Mouse (Mus musculus): Measurements from ENCODE around the gene Zfp653. TPM values are rescaled to one million over a fixed set of nuclear protein-coding genes. Genes with fewer than 3 reads are reported as not detected.

Gene Zfp653
- polyA plus RNA-seq (2012; rRNA removed) = 6.6 and 13.2 TPM in 2 replicates

DNA sequence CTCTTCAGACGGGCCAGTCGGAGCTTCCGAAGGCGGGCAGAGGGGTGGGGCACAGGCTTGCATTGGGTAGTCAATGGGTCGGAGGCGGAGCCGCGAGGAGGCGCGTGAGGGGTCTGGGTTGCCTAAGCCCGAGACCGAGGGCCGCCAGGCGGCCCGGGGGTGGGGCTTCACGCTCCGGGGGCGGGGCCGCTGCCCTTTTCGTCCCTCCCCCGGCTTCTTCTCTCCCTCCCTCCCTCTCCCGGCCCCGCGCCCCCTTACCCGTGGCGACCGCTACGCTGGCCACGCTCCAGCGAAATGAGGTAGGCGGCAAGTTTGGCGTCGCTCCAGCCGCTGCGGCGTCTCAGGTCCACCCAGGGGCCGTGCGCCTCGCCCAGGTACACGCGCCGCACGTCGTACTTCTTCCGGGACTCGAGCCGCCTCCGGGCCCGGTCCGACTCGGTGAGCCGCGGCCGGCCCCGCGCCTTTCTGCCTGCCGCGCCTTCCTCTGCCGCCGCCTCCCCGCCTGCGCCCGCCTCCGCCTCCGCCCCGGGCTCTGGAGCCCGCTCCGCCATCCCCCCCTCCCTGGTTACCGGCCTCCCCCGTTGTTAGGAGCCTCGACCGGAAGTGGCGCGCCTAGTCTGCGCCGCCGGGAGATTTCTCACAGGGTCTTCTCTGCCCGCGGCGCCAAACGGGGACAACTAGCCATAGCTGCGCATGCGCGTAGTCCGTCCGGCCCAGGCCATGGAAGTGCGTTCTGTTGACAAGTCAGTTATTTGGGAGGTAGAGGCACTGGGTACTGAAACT lies at the start of gene Zfp653, which contains the start of gene Gm49318:
Gene Zfp653, minus strand, starts transcription at position 586 of the 783 bp plus-strand sequence.
Gene Gm49318, minus strand, starts transcription at position 469 of the 783 bp plus-strand sequence.
- Histone ChIP-seq H3K4me1 (ENCODE audit: control insufficient read depth, insufficient read depth, insufficient read length, low read length) (peaks cover 3% of the 10 kb centered on the region; the same call in 1 of the 2 replicates), H3K36me3 (ENCODE audit: control insufficient read depth, insufficient read depth, low read length) (peaks cover 10% of the 10 kb centered on the region; the same call in 1 of the 2 replicates), H3K27ac (ENCODE audit: insufficient read depth, low read depth, low read length) (peak within 1 kb of the TSS; percentile 82), H3K4me3 (ENCODE audit: low read depth, low read length) (peak within 1 kb of the TSS; percentile 85), H3K27me3 (ENCODE audit: control insufficient read depth, insufficient read depth, low read length) (no peaks in the 10 kb centered on the region)
- TF ChIP-seq CTCF (IDR thresholded peaks at IDR 0.05; ENCODE audit: extremely low read depth, insufficient read length, insufficient replicate concordance, low read depth, low read length) (no peak), POLR2A (IDR thresholded peaks at IDR 0.05; ENCODE audit: low read depth, low read length) (peak; percentile 42)
- under 1% methylated on average over 80 of the region's 87 CpGs for WGBS

DNA sequence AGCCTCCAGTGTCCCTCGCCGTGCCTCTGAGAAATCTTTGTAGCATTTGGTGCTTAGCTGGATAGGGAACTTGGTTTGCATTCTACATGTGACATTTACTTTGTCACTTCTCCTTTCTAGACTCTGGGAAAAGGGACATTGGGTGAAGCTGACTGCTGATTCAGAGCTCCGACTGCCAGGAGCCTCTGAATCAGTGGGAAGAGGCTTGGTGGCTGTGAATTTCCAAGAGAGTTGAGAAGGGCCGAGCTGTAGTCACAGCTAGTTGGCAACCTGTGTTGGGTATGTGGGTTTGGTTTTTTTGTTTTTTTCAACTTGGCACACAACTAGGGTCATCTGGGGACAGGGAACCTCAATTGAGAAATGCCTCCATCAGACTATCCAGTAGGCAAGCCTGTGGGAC lies 48.4 kb upstream of the Zfp653 start:
- TF ChIP-seq POLR2A (IDR thresholded peaks at IDR 0.05; ENCODE audit: low read depth, low read length) (no peak), CTCF (IDR thresholded peaks at IDR 0.05; ENCODE audit: extremely low read depth, insufficient read length, insufficient replicate concordance, low read depth, low read length) (no peak)
- Histone ChIP-seq H3K27me3 (ENCODE audit: control insufficient read depth, insufficient read depth, low read length) (no peaks in the 10 kb centered on the region), H3K4me1 (ENCODE audit: control insufficient read depth, insufficient read depth, insufficient read length, low read length) (peaks cover 5% of the 10 kb centered on the region), H3K36me3 (ENCODE audit: control insufficient read depth, insufficient read depth, low read length) (no peaks in the 10 kb centered on the region), H3K27ac (ENCODE audit: insufficient read depth, low read depth, low read length) (peak overlapping the region; percentile 9; the same call in 1 of the 2 replicates), H3K4me3 (ENCODE audit: low read depth, low read length) (no peak overlapping the region)
- 85% methylated on average over 4 of the region's 4 CpGs for WGBS

DNA sequence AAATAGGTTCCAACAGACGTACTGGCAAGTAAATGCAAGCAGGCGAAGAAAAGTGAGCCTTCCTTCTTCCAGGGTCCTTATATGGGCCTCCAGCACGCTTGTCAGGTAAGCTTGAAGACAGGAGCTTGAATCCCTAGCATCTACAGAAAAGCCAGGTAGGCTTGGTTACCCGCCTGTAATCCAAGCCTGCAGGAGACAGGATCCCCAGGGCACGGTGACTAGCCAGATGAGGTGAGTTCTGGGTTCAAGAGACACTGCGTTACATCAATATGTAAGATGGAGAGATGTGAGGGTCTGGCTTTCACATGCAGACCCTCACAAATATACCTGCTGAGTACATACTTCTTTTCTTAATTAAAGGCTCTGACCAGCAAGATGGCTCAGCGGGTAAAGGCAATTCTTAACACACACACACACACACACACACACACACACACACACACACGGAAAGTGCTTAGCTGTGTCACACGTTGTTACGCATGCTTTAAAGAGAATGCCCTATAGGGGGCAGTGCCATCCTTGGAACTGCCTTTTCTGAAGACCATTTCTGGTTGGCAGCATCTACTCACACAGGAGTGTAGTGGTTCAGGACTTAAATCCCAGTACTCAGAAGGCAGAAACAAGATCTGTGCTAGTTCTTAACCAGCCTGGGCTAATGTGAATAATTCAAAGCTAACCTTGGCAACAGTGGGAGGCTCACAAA lies 46.7 kb upstream of the Zfp653 start:
- peaks cover 5% of the 10 kb centered on the region for H3K4me1 ChIP-seq (ENCODE audit: control insufficient read depth, insufficient read depth, insufficient read length, low read length)
- 29% methylated on average over 10 of the region's 10 CpGs for WGBS
- no peak overlapping the region for H3K27ac ChIP-seq (ENCODE audit: insufficient read depth, low read depth, low read length)
- TF ChIP-seq CTCF (IDR thresholded peaks at IDR 0.05; ENCODE audit: extremely low read depth, insufficient read length, insufficient replicate concordance, low read depth, low read length) (0 out of 2 replicates have a peak, but pooled peaks have one; percentile 7), POLR2A (IDR thresholded peaks at IDR 0.05; ENCODE audit: low read depth, low read length) (no peak)
- no peak overlapping the region for H3K4me3 ChIP-seq (ENCODE audit: low read depth, low read length)
- peaks cover 9% of the 10 kb centered on the region; the same call in 1 of the 2 replicates for H3K36me3 ChIP-seq (ENCODE audit: control insufficient read depth, insufficient read depth, low read length)
- no peaks in the 10 kb centered on the region for H3K27me3 ChIP-seq (ENCODE audit: control insufficient read depth, insufficient read depth, low read length)

DNA sequence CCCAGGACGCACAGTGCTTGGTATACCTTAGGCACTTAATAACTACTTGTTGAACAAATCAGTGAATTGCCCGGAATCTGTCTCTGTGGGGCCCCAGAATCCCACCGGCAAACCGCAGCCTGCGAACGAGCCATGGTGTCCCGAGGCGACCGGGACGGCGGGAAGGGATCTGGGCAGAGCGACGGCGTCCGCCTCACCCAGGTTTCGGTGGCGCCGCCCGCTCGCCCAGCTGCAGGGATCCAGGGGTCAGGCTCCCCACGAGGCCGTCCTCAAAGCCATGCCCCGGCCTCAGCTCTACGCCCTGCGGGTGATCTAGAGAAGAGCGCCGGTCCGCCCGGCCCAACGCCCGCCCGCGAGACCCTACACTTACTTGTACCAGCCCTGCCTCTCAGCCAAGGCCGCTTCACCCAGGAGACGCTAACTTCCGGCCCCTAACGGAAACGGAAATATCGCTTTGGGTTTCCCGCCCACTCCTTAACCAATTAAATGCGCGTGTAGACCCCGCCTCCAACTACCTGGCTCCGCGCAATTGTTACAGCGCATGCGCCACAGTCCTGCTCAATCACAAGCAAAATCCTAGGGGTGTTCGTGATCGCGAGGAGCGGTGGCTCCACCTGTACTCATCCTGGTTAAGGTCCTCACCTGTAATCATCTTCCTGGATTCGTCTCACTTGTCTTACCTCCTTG lies 45.7 kb upstream of the Zfp653 start, which contains the start of gene Elof1:
Gene Elof1, minus strand, starts transcription at position 433 of the 687 bp plus-strand sequence.
- Histone ChIP-seq H3K27ac (ENCODE audit: insufficient read depth, low read depth, low read length) (0 out of 2 replicates have a peak within 1 kb of the TSS, but pooled peaks have one; percentile 1), H3K36me3 (ENCODE audit: control insufficient read depth, insufficient read depth, low read length) (peaks cover 18% of the 10 kb centered on the region), H3K4me3 (ENCODE audit: low read depth, low read length) (peak within 1 kb of the TSS; percentile 91), H3K27me3 (ENCODE audit: control insufficient read depth, insufficient read depth, low read length) (no peaks in the 10 kb centered on the region), H3K4me1 (ENCODE audit: control insufficient read depth, insufficient read depth, insufficient read length, low read length) (peaks cover 5% of the 10 kb centered on the region)
- TF ChIP-seq CTCF (IDR thresholded peaks at IDR 0.05; ENCODE audit: extremely low read depth, insufficient read length, insufficient replicate concordance, low read depth, low read length) (no peak), POLR2A (IDR thresholded peaks at IDR 0.05; ENCODE audit: low read depth, low read length) (peak; percentile 61)
- WGBS = under 1% methylated on average over 52 of the region's 52 CpGs

DNA sequence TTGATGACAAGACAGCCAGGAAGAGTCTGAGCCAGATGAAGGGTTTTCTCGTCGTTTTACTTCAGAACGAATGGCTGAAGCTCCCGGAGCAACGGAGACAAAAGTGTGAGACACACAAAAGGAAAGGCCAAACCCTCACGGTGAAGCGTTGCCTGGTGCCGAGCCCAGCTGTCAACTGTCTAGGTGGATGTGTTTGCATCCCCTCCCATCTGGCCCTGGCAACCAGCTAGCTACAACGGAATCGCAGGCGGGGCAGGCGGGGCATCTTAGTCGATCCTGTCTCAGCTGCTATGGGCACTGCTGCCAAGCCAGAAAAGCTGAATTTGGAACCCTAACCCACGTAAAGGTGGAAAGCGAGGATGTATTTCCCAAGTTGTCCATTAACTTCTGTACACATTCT lies 44.9 kb upstream of the Zfp653 start:
- peaks cover 5% of the 10 kb centered on the region for H3K4me1 ChIP-seq (ENCODE audit: control insufficient read depth, insufficient read depth, insufficient read length, low read length)
- WGBS = 9% methylated on average over 15 of the region's 15 CpGs

DNA sequence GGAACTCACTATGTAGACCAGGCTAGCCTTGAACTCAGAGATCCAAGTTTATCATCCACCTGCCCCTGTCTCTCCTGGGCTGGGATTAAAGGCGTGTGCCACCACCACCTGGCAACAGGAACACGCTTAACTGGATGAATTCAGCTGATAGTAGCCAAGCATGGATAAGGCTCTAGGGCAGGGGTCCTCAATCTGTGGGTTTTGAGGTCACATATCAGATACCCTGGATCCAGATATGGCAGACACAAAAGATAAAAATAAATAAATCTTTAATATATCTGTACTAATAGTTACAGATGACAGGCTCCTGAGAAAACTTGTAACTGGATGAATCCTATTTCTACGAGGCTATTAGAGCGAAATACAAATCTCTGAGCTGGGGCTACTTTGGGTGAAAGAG lies 44.5 kb upstream of the Zfp653 start:
- WGBS = 73% methylated on average over 4 of the region's 4 CpGs
- Histone ChIP-seq H3K4me3 (ENCODE audit: low read depth, low read length) (no peak overlapping the region), H3K4me1 (ENCODE audit: control insufficient read depth, insufficient read depth, insufficient read length, low read length) (peaks cover 5% of the 10 kb centered on the region), H3K27me3 (ENCODE audit: control insufficient read depth, insufficient read depth, low read length) (no peaks in the 10 kb centered on the region), H3K27ac (ENCODE audit: insufficient read depth, low read depth, low read length) (no peak overlapping the region), H3K36me3 (ENCODE audit: control insufficient read depth, insufficient read depth, low read length) (peaks cover 24% of the 10 kb centered on the region)
- TF ChIP-seq POLR2A (IDR thresholded peaks at IDR 0.05; ENCODE audit: low read depth, low read length) (no peak), CTCF (IDR thresholded peaks at IDR 0.05; ENCODE audit: extremely low read depth, insufficient read length, insufficient replicate concordance, low read depth, low read length) (no peak)

More for the DNA sequence above, 44.9 kb upstream of the Zfp653 start:
- H3K4me3 ChIP-seq (ENCODE audit: low read depth, low read length) = peak overlapping the region; percentile 91
- no peaks in the 10 kb centered on the region for H3K27me3 ChIP-seq (ENCODE audit: control insufficient read depth, insufficient read depth, low read length)
- H3K36me3 ChIP-seq (ENCODE audit: control insufficient read depth, insufficient read depth, low read length) = peaks cover 23% of the 10 kb centered on the region
- H3K27ac ChIP-seq (ENCODE audit: insufficient read depth, low read depth, low read length) = no peak overlapping the region
- TF ChIP-seq POLR2A (IDR thresholded peaks at IDR 0.05; ENCODE audit: low read depth, low read length) (no peak), CTCF (IDR thresholded peaks at IDR 0.05; ENCODE audit: extremely low read depth, insufficient read length, insufficient replicate concordance, low read depth, low read length) (no peak)

All from small intestine, adult 2 months (tissue).